Mouse (Mus musculus) midbrain, embryonic 11.5 days (tissue): ENCODE results near the gene Ccdc57. TPM values are rescaled to one million over a fixed set of nuclear protein-coding genes. Genes with fewer than 3 reads are reported as not detected.

Experiments
- ATAC-seq: fragments of 200-750 bp; cut with Nextera tagmentation; 2 replicates; pipeline ENCODE4 v1.8.0; 2017; ENCODE audit warnings: moderate TSS enrichment, moderate library complexity; ENCODE audit not compliant: low FRiP score
- DNase-seq: peaks from one replicate; pipeline ENCODE4 v3.0.0; 2015; ENCODE audit warnings: low spot score; ENCODE audit errors: missing footprints
- H3K27ac ChIP-seq: fragments of 300-500 bp; sonication (generic); 2 replicates; pipeline ENCODE4 v1.5.1; 2014; ENCODE audit warnings: low read depth, low read length
- H3K27me3 ChIP-seq: fragments of 300-500 bp; sonication (generic); 2 replicates; pipeline ENCODE4 v1.6.1; 2014; ENCODE audit warnings: mild to moderate bottlenecking, low read length, moderate library complexity, mixed read lengths; ENCODE audit not compliant: control insufficient read depth, insufficient read depth
- H3K36me3 ChIP-seq: fragments of 300-500 bp; sonication (generic); 2 replicates; pipeline ENCODE4 v1.6.1; 2014; ENCODE audit warnings: mild to moderate bottlenecking, low read length, moderate library complexity, mixed read lengths; ENCODE audit not compliant: control insufficient read depth, insufficient read depth
- H3K4me1 ChIP-seq: fragments of 300-500 bp; sonication (generic); 2 replicates; pipeline ENCODE4 v1.6.1; 2014; ENCODE audit warnings: low read length; ENCODE audit not compliant: control insufficient read depth, insufficient read depth
- H3K4me2 ChIP-seq: fragments of 300-500 bp; sonication (generic); 2 replicates; pipeline ENCODE4 v1.6.1; 2014; ENCODE audit warnings: mild to moderate bottlenecking, moderate library complexity
- H3K4me3 ChIP-seq: fragments of 300-500 bp; sonication (generic); 2 replicates; pipeline ENCODE4 v1.5.1; 2014; ENCODE audit warnings: low read depth, low read length
- H3K9ac ChIP-seq: fragments of 300-500 bp; sonication (generic); 2 replicates; pipeline ENCODE4 v1.6.1; 2014; ENCODE audit warnings: low read length
- H3K9me3 ChIP-seq: fragments of 300-500 bp; sonication (generic); 2 replicates; pipeline ENCODE4 v1.6.1; 2016; ENCODE audit warnings: low read length; ENCODE audit not compliant: control insufficient read depth
- WGBS: fragments of 180-500 bp; shearing (Covaris S2); extraction: QIAGEN DNeasy Blood & Tissue Kit; methylation state at CpG from one replicate; pipeline ENCODE4 v1.1.7; 2014; 5-methylcytosine and 5-hydroxymethylcytosine counted together
- polyA plus RNA-seq: library from polyadenylated mRNA; unstranded; fragments of >200 nt; fragmentation: Nextera tagmentation; extraction: Ambion mirVana; gene quantifications from 2 replicates; pipeline ENCODE4 v1.2.1, GENCODE M21; 2014

The Ccdc57 gene
- polyA plus RNA-seq, 1 experiment from 2014 or later, result 4.3 TPM

GRCm38 (mm10) chr11:120823956-120824786 is 108.5 kb downstream of the Ccdc57 start, which contains the start of gene Fasn:
TSS of gene Fasn (minus strand) at chr11:120824547.
- WGBS, result under 1% methylated on average over 99 of the region's 109 CpGs
- Histone ChIP-seq H3K9ac (peak within 1 kb of the TSS; percentile 94), H3K4me2 (peak within 1 kb of the TSS; percentile 98)

GRCm38 (mm10) chr11:120823551-120823947 is 109.1 kb downstream of the Ccdc57 start:
- DNase-seq (no peak), ATAC-seq (peak; percentile 54)
- under 1% methylated on average over 33 of the region's 40 CpGs for WGBS
- H3K9me3 ChIP-seq, result no peaks in the 10 kb centered on the region
- peak overlapping the region; percentile 88 for H3K4me3 ChIP-seq
- peak overlapping the region; percentile 94 for H3K9ac ChIP-seq
- H3K4me2 ChIP-seq, result peak overlapping the region; percentile 98
- H3K4me1 ChIP-seq, result peaks cover 43% of the 10 kb centered on the region
- peaks cover 28% of the 10 kb centered on the region for H3K36me3 ChIP-seq
- H3K27me3 ChIP-seq, result no peaks in the 10 kb centered on the region
- peak overlapping the region; percentile 98 for H3K27ac ChIP-seq

More at GRCm38 (mm10) chr11:120823956-120824786, 108.5 kb downstream of the Ccdc57 start, which contains the start of gene Fasn:
- Histone ChIP-seq H3K27me3 (no peaks in the 10 kb centered on the region), H3K27ac (peak within 1 kb of the TSS; percentile 98), H3K9me3 (no peaks in the 10 kb centered on the region), H3K4me1 (peaks cover 43% of the 10 kb centered on the region), H3K36me3 (peaks cover 22% of the 10 kb centered on the region), H3K4me3 (peak within 1 kb of the TSS; percentile 88)
- peak; percentile 89 for ATAC-seq
- peak; percentile 99 for DNase-seq

GRCm38 (mm10) chr11:120822831-120823550 is 109.7 kb downstream of the Ccdc57 start:
- peaks cover 43% of the 10 kb centered on the region for H3K4me1 ChIP-seq
- ATAC-seq, result no peak
- no peaks in the 10 kb centered on the region for H3K27me3 ChIP-seq

GRCm38 (mm10) chr11:120822321-120822720 is 110.4 kb downstream of the Ccdc57 start:
- H3K27me3 ChIP-seq, result no peaks in the 10 kb centered on the region
- ATAC-seq, result no peak
- H3K9me3 ChIP-seq, result no peaks in the 10 kb centered on the region
- H3K4me1 ChIP-seq, result peaks cover 43% of the 10 kb centered on the region
- H3K4me2 ChIP-seq, result peak overlapping the region; percentile 98
- H3K4me3 ChIP-seq, result peak overlapping the region; percentile 88
- peak overlapping the region; percentile 94 for H3K9ac ChIP-seq
- WGBS, result 74% methylated on average over 4 of the region's 4 CpGs
- H3K36me3 ChIP-seq, result peaks cover 40% of the 10 kb centered on the region
- no peak overlapping the region for H3K27ac ChIP-seq
- no peak for DNase-seq

More at GRCm38 (mm10) chr11:120822831-120823550, 109.7 kb downstream of the Ccdc57 start:
- Histone ChIP-seq H3K36me3 (peaks cover 34% of the 10 kb centered on the region), H3K9me3 (no peaks in the 10 kb centered on the region), H3K4me2 (peak overlapping the region; percentile 98), H3K4me3 (peak overlapping the region; percentile 88), H3K27ac (peak overlapping the region; percentile 98), H3K9ac (peak overlapping the region; percentile 94)
- 2% methylated on average over 14 of the region's 14 CpGs for WGBS
- DNase-seq, result peak; percentile 94

- Histone ChIP-seq H3K27me3 (no peaks in the 10 kb centered on the region), H3K4me1 (peaks cover 36% of the 10 kb centered on the region), H3K9ac (peak overlapping the region; percentile 94), H3K36me3 (peaks cover 49% of the 10 kb centered on the region), H3K4me2 (peak overlapping the region; percentile 98), H3K27ac (no peak overlapping the region), H3K4me3 (peak overlapping the region; percentile 88; the same call in 1 of the 2 replicates), H3K9me3 (no peaks in the 10 kb centered on the region)
- DNase-seq, result no peak
- no peak for ATAC-seq
- 88% methylated on average over 14 of the region's 14 CpGs for WGBS
These were observed 111.4 kb downstream of the Ccdc57 start for GRCm38 (mm10) chr11:120821076-120821922.

- no peaks in the 10 kb centered on the region for H3K9me3 ChIP-seq
- ATAC-seq, result no peak
- H3K4me3 ChIP-seq, result no peak overlapping the region
- peaks cover 56% of the 10 kb centered on the region for H3K36me3 ChIP-seq
- no peak overlapping the region for H3K27ac ChIP-seq
- no peak for DNase-seq
- WGBS, result 90% methylated on average over 14 of the region's 14 CpGs
- H3K9ac ChIP-seq, result no peak overlapping the region
- H3K4me1 ChIP-seq, result peaks cover 29% of the 10 kb centered on the region
- H3K27me3 ChIP-seq, result no peaks in the 10 kb centered on the region
- H3K4me2 ChIP-seq, result no peak overlapping the region; the same call in 1 of the 2 replicates
These were observed 112.1 kb downstream of the Ccdc57 start for GRCm38 (mm10) chr11:120820546-120820945.

- H3K36me3 ChIP-seq, result peaks cover 62% of the 10 kb centered on the region
- ATAC-seq (no peak), DNase-seq (no peak)
- H3K27me3 ChIP-seq, result no peaks in the 10 kb centered on the region
- H3K27ac ChIP-seq, result no peak overlapping the region
- H3K4me1 ChIP-seq, result peaks cover 21% of the 10 kb centered on the region
- H3K9ac ChIP-seq, result no peak overlapping the region
- no peaks in the 10 kb centered on the region for H3K9me3 ChIP-seq
- H3K4me3 ChIP-seq, result no peak overlapping the region
- no peak overlapping the region for H3K4me2 ChIP-seq
- 97% methylated on average over 6 of the region's 6 CpGs for WGBS
These were observed 113.1 kb downstream of the Ccdc57 start for GRCm38 (mm10) chr11:120819556-120819955.

GRCm38 (mm10) chr11:120818251-120818650 is 114.4 kb downstream of the Ccdc57 start:
- ATAC-seq, result no peak
- peaks cover 21% of the 10 kb centered on the region for H3K4me1 ChIP-seq

More at GRCm38 (mm10) chr11:120818251-120818650, 114.4 kb downstream of the Ccdc57 start:
- Histone ChIP-seq H3K27me3 (no peaks in the 10 kb centered on the region), H3K27ac (no peak overlapping the region), H3K36me3 (peaks cover 75% of the 10 kb centered on the region), H3K4me3 (no peak overlapping the region), H3K4me2 (no peak overlapping the region), H3K9me3 (no peaks in the 10 kb centered on the region), H3K9ac (no peak overlapping the region)
- 96% methylated on average over 13 of the region's 13 CpGs for WGBS
- DNase-seq, result no peak
